Mouse (Mus musculus) ES-Bruce4 (cell line): Measurements from ENCODE around the gene Ncor2. TPM values are rescaled to one million over a fixed set of nuclear protein-coding genes. Genes with fewer than 3 reads are reported as not detected.

Experiments
- H3K27ac ChIP-seq: 2 replicates; pipeline ENCODE4 v1.5.1; 2012; ENCODE audit warnings: low read length, inconsistent platforms; ENCODE audit not compliant: insufficient read depth
- H3K27me3 ChIP-seq: 2 replicates; pipeline ENCODE4 v1.6.1; 2012; ENCODE audit warnings: mild to moderate bottlenecking, low read length, inconsistent platforms; ENCODE audit not compliant: control insufficient read depth, poor library complexity, insufficient read depth, severe bottlenecking
- H3K36me3 ChIP-seq: 2 replicates; pipeline ENCODE4 v1.6.1; 2012; ENCODE audit warnings: inconsistent platforms, mild to moderate bottlenecking, low read length, moderate library complexity; ENCODE audit not compliant: control insufficient read depth, poor library complexity, insufficient read depth, severe bottlenecking
- H3K4me1 ChIP-seq: one replicate; pipeline ENCODE4 v1.8.1; 2011; ENCODE audit warnings: low read length; ENCODE audit not compliant: control insufficient read depth, insufficient read depth
- H3K4me3 ChIP-seq: 2 replicates; pipeline ENCODE4 v1.5.1; 2011; ENCODE audit warnings: low read depth, mild to moderate bottlenecking, low read length
- H3K9ac ChIP-seq: 2 replicates; pipeline ENCODE4 v1.6.1; 2012; ENCODE audit warnings: low read depth, mild to moderate bottlenecking, inconsistent platforms; ENCODE audit not compliant: poor library complexity, severe bottlenecking
- H3K9me3 ChIP-seq: replicated peaks from 2 replicates; pipeline ENCODE4 v1.6.1; 2012; ENCODE audit warnings: mild to moderate bottlenecking, low read length, inconsistent platforms; ENCODE audit not compliant: control insufficient read depth, poor library complexity, insufficient read depth, severe bottlenecking
- CTCF ChIP-seq: IDR thresholded peaks from one replicate; pipeline ENCODE4 v1.8.1; 2011; ENCODE audit warnings: low read depth, low read length
- EP300 ChIP-seq: IDR thresholded peaks from 2 replicates; pipeline ENCODE4 v1.6.1; 2011; ENCODE audit warnings: low read depth, low read length; ENCODE audit not compliant: insufficient read depth
- POLR2A ChIP-seq: IDR thresholded peaks from one replicate; pipeline ENCODE4 v1.8.1; 2011; ENCODE audit warnings: low read length; ENCODE audit not compliant: insufficient read depth
- polyA plus RNA-seq: library from polyadenylated mRNA; stranded (reverse); fragments of >200 nt; gene quantifications from 2 replicates; pipeline ENCODE4 v1.2.4, GENCODE M21; 2011; ENCODE audit warnings: low read depth; ENCODE audit not compliant: missing spikeins, insufficient read depth, insufficient read length

Ncor2 gene
- polyA plus RNA-seq, 1 experiment: 57.5 TPM

DNA sequence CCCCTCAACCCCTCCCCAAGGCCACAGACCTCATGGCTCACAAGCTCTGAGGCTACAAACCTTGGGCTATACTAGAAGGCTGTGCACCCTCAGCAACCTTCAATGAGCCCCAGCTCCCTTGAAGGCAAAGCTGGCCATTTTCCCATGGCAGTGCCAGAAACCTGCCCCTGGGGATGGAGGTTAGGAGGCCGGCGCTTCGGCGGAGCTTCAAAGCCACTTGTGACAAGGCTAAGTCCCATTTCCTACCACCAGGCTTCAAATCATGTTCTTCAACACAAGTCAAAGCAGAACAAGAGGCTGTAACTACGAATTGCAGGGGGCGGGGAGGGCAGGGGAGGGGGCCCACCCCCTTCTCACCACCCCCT lies 122.7 kb downstream of the Ncor2 start:
- no peak for TF ChIP-seq CTCF
- no peak for TF ChIP-seq EP300
- TF ChIP-seq POLR2A: no peak
- H3K36me3 ChIP-seq: no peaks in the 10 kb centered on the region
- H3K4me1 ChIP-seq: peaks cover 19% of the 10 kb centered on the region
- no peaks in the 10 kb centered on the region for H3K27me3 ChIP-seq
- no peaks in the 10 kb centered on the region for H3K9me3 ChIP-seq
- H3K9ac ChIP-seq: no peak overlapping the region
- no peak overlapping the region for H3K27ac ChIP-seq
- H3K4me3 ChIP-seq: no peak overlapping the region

DNA sequence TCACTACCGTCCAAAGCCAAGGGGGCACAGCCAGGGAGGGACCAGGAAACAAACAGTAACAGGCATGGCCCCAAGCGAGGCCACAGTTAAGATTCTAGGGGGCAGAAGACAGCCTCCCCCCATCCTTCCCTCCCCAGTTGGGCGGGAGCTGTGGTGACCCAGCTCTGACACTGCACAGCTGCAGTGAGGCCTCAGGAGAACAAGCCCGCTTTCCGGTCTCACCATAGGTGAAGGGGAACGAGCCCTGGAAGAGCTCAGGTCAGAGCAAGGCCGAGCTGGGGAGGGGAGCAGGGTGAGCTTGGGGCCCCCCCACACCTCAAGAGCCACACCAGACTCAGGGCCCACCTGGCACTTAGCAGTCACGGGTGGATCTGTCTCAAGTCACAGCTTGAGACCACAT lies 123.1 kb downstream of the Ncor2 start:
- no peak overlapping the region for H3K9ac ChIP-seq
- H3K36me3 ChIP-seq: no peaks in the 10 kb centered on the region
- no peaks in the 10 kb centered on the region for H3K27me3 ChIP-seq
- H3K27ac ChIP-seq: no peak overlapping the region
- TF ChIP-seq POLR2A: no peak
- no peak for TF ChIP-seq EP300
- TF ChIP-seq CTCF: no peak
- H3K9me3 ChIP-seq: no peaks in the 10 kb centered on the region
- H3K4me3 ChIP-seq: no peak overlapping the region
- H3K4me1 ChIP-seq: peaks cover 19% of the 10 kb centered on the region

DNA sequence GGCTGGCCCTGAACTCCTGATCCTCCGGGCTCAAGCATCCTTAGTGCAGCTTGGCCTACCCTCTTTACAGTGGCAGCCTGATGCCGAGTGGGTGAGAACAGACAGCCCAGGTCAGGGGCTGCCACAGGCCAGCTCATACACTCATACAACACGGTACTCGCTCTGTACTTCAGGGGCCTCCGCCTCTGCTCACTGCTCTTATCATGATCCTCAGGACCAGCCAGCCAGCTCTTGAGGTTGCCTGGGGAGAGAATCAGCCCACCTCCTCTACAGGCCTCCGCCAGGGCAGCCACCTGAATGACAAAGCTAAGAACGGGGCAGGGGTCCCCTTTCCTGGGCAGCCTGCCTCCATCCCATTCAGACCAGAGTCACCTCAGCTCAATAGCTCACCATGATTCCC lies 125.4 kb downstream of the Ncor2 start:
- no peak overlapping the region for H3K27ac ChIP-seq
- H3K9ac ChIP-seq: no peak overlapping the region
- peaks cover 13% of the 10 kb centered on the region for H3K4me1 ChIP-seq
- H3K4me3 ChIP-seq: no peak overlapping the region
- TF ChIP-seq CTCF (no peak), EP300 (no peak), POLR2A (no peak)
- H3K36me3 ChIP-seq: no peaks in the 10 kb centered on the region
- no peaks in the 10 kb centered on the region for H3K27me3 ChIP-seq
- no peaks in the 10 kb centered on the region for H3K9me3 ChIP-seq

GRCm38 (mm10) chr5:125052603-125053488 lies 126.2 kb downstream of the Ncor2 start:
- Histone ChIP-seq H3K4me3 (no peak overlapping the region), H3K9ac (no peak overlapping the region), H3K9me3 (no peaks in the 10 kb centered on the region), H3K27me3 (no peaks in the 10 kb centered on the region), H3K4me1 (peaks cover 13% of the 10 kb centered on the region), H3K36me3 (peaks cover 3% of the 10 kb centered on the region), H3K27ac (no peak overlapping the region)
- no peak for TF ChIP-seq POLR2A

GRCm38 (mm10) chr5:125052237-125052602 lies 126.8 kb downstream of the Ncor2 start:
- H3K27ac ChIP-seq: no peak overlapping the region
- TF ChIP-seq POLR2A (no peak), CTCF (no peak), EP300 (no peak)
- H3K27me3 ChIP-seq: no peaks in the 10 kb centered on the region
- peaks cover 8% of the 10 kb centered on the region for H3K4me1 ChIP-seq
- H3K36me3 ChIP-seq: peaks cover 8% of the 10 kb centered on the region
- H3K9ac ChIP-seq: no peak overlapping the region
- no peak overlapping the region for H3K4me3 ChIP-seq
- no peaks in the 10 kb centered on the region for H3K9me3 ChIP-seq

DNA sequence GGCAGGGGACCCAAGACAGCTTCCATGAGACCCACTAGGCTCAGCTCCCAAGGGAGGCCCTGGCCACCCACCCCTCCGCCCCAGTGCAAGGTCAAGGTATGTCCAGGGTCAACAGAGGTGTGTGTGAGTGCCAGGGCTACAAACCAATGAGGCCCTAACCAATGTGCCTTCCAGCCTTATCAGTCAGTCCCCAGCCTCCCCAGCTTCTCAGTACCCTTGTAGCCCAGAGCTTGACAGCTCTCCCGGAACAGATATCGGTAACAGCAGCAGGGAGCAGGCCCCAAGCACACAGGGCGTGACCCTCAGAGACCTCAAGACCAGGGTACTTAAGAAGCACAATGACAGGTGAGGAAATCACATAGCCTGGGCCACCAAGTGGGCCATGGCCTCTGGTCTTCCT lies 129.5 kb downstream of the Ncor2 start:
- Histone ChIP-seq H3K9ac (no peak overlapping the region), H3K27me3 (no peaks in the 10 kb centered on the region), H3K27ac (no peak overlapping the region), H3K36me3 (peaks cover 8% of the 10 kb centered on the region), H3K4me3 (no peak overlapping the region), H3K9me3 (no peaks in the 10 kb centered on the region), H3K4me1 (no peaks in the 10 kb centered on the region)
- TF ChIP-seq CTCF (no peak), POLR2A (no peak), EP300 (no peak)
